41 mouse cellular contexts compared by ENCODE assay signal in the genomic region with DNA sequence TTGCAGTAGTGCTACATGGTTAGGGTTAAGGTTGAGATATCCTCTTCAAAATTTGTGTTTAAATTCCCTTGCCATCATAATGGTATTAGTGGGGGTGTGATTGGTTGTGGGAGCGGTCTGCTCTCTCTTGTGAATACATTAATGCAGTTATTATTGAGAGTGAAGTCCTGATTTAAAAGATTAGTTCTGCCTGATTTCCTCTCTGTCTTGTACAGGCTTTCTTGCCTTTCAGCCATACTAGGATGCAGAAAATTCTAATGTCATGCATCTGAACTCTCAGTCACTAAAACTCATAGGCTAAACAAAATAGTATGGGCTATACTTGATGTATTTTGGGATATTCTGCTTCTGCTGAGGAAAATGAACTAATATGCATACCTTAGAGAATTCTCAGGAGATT. TPM values are rescaled to one million over a fixed set of nuclear protein-coding genes. Genes with fewer than 3 reads are reported as not detected.
"Had no signal": no experiment of that assay in that cellular context is flagged by ENCODE, and none has a peak within 500 bp of the region (broad histone marks: within the 10 kb centered on the region; RNA-seq: fewer than 3 reads in every experiment).

No protein-coding gene starts in this region.

- DNase-seq: gastrocnemius, postnatal 14 days; gastrocnemius, postnatal 36 days; heart, adult 11 months; heart, adult 2 months; heart, postnatal 14 days; heart, postnatal 36 days; kidney, adult 11 months; kidney, adult 2 months; kidney, adult 9 months; kidney, postnatal 14 days; kidney, postnatal 36 days; layer of hippocampus, adult 9-11 months; layer of hippocampus, postnatal 36 days; left cerebral cortex, postnatal 4 days had no signal

- H3K9me3 ChIP-seq: heart, embryonic 13.5 days; heart, embryonic 15.5 days; hindbrain, embryonic 13.5 days; hindbrain, embryonic 15.5 days; kidney, embryonic 15.5 days; limb, embryonic 13.5 days; limb, embryonic 15.5 days had no signal

- H3K9ac ChIP-seq: heart, embryonic 13.5 days; heart, embryonic 15.5 days; hindbrain, embryonic 13.5 days; hindbrain, embryonic 15.5 days; kidney, embryonic 15.5 days; limb, embryonic 13.5 days; limb, embryonic 15.5 days had no signal

- H3K4me3 ChIP-seq: heart, adult 2 months; heart, embryonic 13.5 days; heart, embryonic 15.5 days; hindbrain, embryonic 13.5 days; hindbrain, embryonic 15.5 days; kidney, embryonic 15.5 days; limb, embryonic 13.5 days; limb, embryonic 15.5 days had no signal

- H3K4me1 ChIP-seq: heart, embryonic 13.5 days; heart, embryonic 15.5 days; hindbrain, embryonic 13.5 days; hindbrain, embryonic 15.5 days; kidney, embryonic 15.5 days; limb, embryonic 13.5 days; limb, embryonic 15.5 days had no signal

- H3K4me2 ChIP-seq: heart, embryonic 11.5 days; heart, embryonic 13.5 days; heart, embryonic 15.5 days; hindbrain, embryonic 13.5 days; hindbrain, embryonic 15.5 days; kidney, embryonic 15.5 days; limb, embryonic 13.5 days; limb, embryonic 15.5 days had no signal

- H3K27ac ChIP-seq: heart, adult 2 months; heart, embryonic 13.5 days; heart, embryonic 15.5 days; hindbrain, embryonic 13.5 days; hindbrain, embryonic 15.5 days; hindbrain, postnatal 0 days; kidney, embryonic 15.5 days; kidney, postnatal 0 days; limb, embryonic 13.5 days; limb, embryonic 15.5 days had no signal

- ATAC-seq: hindbrain, postnatal 0 days; intestine, embryonic 16.5 days had no signal

- H3K27me3 ChIP-seq: heart, embryonic 13.5 days; heart, embryonic 15.5 days; hindbrain, embryonic 13.5 days; hindbrain, embryonic 15.5 days; kidney, embryonic 15.5 days; limb, embryonic 13.5 days; limb, embryonic 15.5 days had no signal

- H3K36me3 ChIP-seq: heart, embryonic 13.5 days; heart, embryonic 15.5 days; hindbrain, embryonic 13.5 days; hindbrain, embryonic 15.5 days; kidney, embryonic 15.5 days; limb, embryonic 13.5 days; limb, embryonic 15.5 days had no signal

RNA-seq across cellular contexts. Expression of a gene that starts 10.2 kb away (rescaled TPM):
- total RNA-seq: gastrocnemius, adult 18-20 months; gastrocnemius, adult 8-10 months; gastrocnemius, postnatal 14 days; gastrocnemius, postnatal 36 days; heart, postnatal 36 days; hematopoietic stem cell, adult 5-6 weeks; hindbrain, postnatal 0 days; layer of hippocampus, adult 18-20 months; layer of hippocampus, postnatal 14 days; layer of hippocampus, postnatal 36 days; left cerebral cortex, adult 18-20 months; left cerebral cortex, adult 8-10 months; left cerebral cortex, postnatal 10 days; left cerebral cortex, postnatal 25 days; left cerebral cortex, postnatal 4 days; liver, adult 2 months had no signal
- polyA plus RNA-seq: gonadal fat pad, adult 2 months; heart, embryonic 11.5 days; hindbrain, embryonic 15.5 days; hindbrain, postnatal 0 days had no signal

RNA-seq across cellular contexts. Expression of a gene that starts 40.4 kb away (rescaled TPM):
- total RNA-seq: gastrocnemius, adult 18-20 months; gastrocnemius, adult 8-10 months; gastrocnemius, postnatal 14 days; gastrocnemius, postnatal 36 days; heart, adult 2 months; heart, postnatal 14 days; heart, postnatal 36 days; hematopoietic stem cell, adult 5-6 weeks; hindbrain, postnatal 0 days; layer of hippocampus, adult 18-20 months; layer of hippocampus, adult 8-10 months; layer of hippocampus, postnatal 14 days; layer of hippocampus, postnatal 36 days; left cerebral cortex, adult 18-20 months; left cerebral cortex, adult 8-10 months; left cerebral cortex, postnatal 10 days; left cerebral cortex, postnatal 25 days; left cerebral cortex, postnatal 4 days; liver, adult 2 months had no signal
- polyA plus RNA-seq: gonadal fat pad, adult 2 months; heart, adult 2 months; heart, embryonic 11.5 days; heart, embryonic 13.5 days; heart, embryonic 15.5 days; heart, postnatal 0 days; hindbrain, embryonic 13.5 days; hindbrain, embryonic 15.5 days; hindbrain, postnatal 0 days; intestine, embryonic 14.5 days; intestine, embryonic 16.5 days; kidney, adult 2 months; kidney, embryonic 15.5 days; kidney, postnatal 0 days; large intestine, adult 2 months; limb, embryonic 11.5 days; limb, embryonic 13.5 days; limb, embryonic 15.5 days; liver, adult 2 months had no signal
